ENCODE assay signal across 14 mouse cellular contexts in the genomic region with DNA sequence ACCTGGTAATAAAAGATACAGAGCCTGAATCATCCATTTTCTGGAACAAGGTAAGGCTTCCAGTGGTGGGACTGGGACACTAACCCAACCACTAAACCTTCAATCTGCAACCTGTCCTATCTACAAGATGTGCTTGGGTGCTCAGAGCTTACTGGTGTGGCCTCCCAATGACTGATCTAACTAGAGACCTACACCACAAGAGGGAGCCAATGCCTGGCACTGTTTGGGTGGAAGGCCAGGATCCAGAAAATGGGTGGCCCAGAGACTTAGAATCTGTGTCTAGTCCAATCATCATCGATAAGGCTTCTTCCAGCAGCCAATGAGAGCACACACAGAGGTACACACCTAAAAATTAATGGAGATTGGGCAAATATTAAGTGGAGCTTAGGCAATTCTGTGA.
DNase-seq lines count a peak whose midpoint lies in the region; ATAC-seq and TF ChIP-seq lines count a peak whose summit lies in the region.
"Had no signal": no experiment of that assay in that cellular context is flagged by ENCODE, and none has a peak within 500 bp of the region (broad histone marks: within the 10 kb centered on the region; RNA-seq: fewer than 3 reads in every experiment).

No protein-coding gene starts in this region.

- DNase-seq in cerebellum, adult 11-12 months, result peak; percentile 14
- DNase-seq in cerebellum, postnatal 4 days (ENCODE audit: low spot score in 2 of 2), result no peak
- DNase-seq in lung, embryonic 14.5 days, result no peak
- DNase-seq in lung, adult 18-20 months, result no peak
- DNase-seq in R1 (ENCODE audit: low read depth, low spot score), result peak; percentile 6
- DNase-seq in cerebellum, postnatal 25 days, result peak; percentile 15 to 36
- no peak for DNase-seq in retina, postnatal 1 day
- no peak for DNase-seq in natural killer cell, adult 2 months (ENCODE audit: low spot score in 2 of 2)
- DNase-seq: B cell, adult 2 months had no signal

- 92% methylated on average over 1 of the region's 1 CpGs for WGBS in lung, embryonic 14.5 days

- no peaks in the 10 kb centered on the region for H3K9me3 ChIP-seq in lung, embryonic 14.5 days (ENCODE audit: low read depth, low read length)
- H3K9me3 ChIP-seq: embryonic facial prominence, embryonic 10.5 days; hindbrain, embryonic 15.5 days; liver, embryonic 12.5 days had no signal

- H3K36me3 ChIP-seq in lung, embryonic 14.5 days (ENCODE audit: insufficient read depth), result no peaks in the 10 kb centered on the region
- H3K36me3 ChIP-seq: embryonic facial prominence, embryonic 10.5 days; hindbrain, embryonic 15.5 days; liver, embryonic 12.5 days had no signal

- H3K4me3 ChIP-seq in lung, embryonic 14.5 days (ENCODE audit: low read depth, low read length), result no peak overlapping the region
- H3K4me3 ChIP-seq: embryonic facial prominence, embryonic 10.5 days; hindbrain, embryonic 15.5 days; liver, embryonic 12.5 days had no signal

- H3K4me2 ChIP-seq in lung, embryonic 14.5 days, result no peak overlapping the region
- H3K4me2 ChIP-seq: hindbrain, embryonic 15.5 days; liver, embryonic 12.5 days had no signal

- no peak overlapping the region for H3K27ac ChIP-seq in lung, embryonic 14.5 days (ENCODE audit: low read depth)
- H3K27ac ChIP-seq: embryonic facial prominence, embryonic 10.5 days; hindbrain, embryonic 15.5 days; liver, embryonic 12.5 days had no signal

- no peak overlapping the region for H3K9ac ChIP-seq in lung, embryonic 14.5 days
- H3K9ac ChIP-seq: hindbrain, embryonic 15.5 days; liver, embryonic 12.5 days had no signal

- H3K27me3 ChIP-seq in lung, embryonic 14.5 days (ENCODE audit: insufficient read depth, low read length), result no peaks in the 10 kb centered on the region
- H3K27me3 ChIP-seq: hindbrain, embryonic 15.5 days; liver, embryonic 12.5 days had no signal

- peak; percentile 35 for TF ChIP-seq CTCF in lung, embryonic 14.5 days (IDR thresholded peaks at IDR 0.05; ENCODE audit: low read depth)

- ATAC-seq in lung, embryonic 14.5 days (ENCODE audit: insufficient read depth), result no peak
- ATAC-seq: activated CD4-positive, CD25-positive, alpha-beta regulatory T cell, adult 4 months; liver, embryonic 12.5 days; midbrain, embryonic 16.5 days had no signal

- H3K4me1 ChIP-seq in lung, embryonic 14.5 days (ENCODE audit: insufficient read depth), result no peaks in the 10 kb centered on the region
- H3K4me1 ChIP-seq: embryonic facial prominence, embryonic 10.5 days; hindbrain, embryonic 15.5 days; liver, embryonic 12.5 days had no signal

Comparison
In these comparisons a context has a peak if more than half of its experiments do, and no peak if none do; other contexts are left out.
1. DNase-seq: peak in cerebellum, adult 11-12 months (single experiment), R1 (single experiment) and cerebellum, postnatal 25 days (2 of 2); none in cerebellum, postnatal 4 days (0 of 2), lung, embryonic 14.5 days (single experiment), lung, adult 18-20 months (0 of 2), retina, postnatal 1 day (single experiment) and natural killer cell, adult 2 months (0 of 2).